Mouse (Mus musculus) effector memory CD4-positive, alpha-beta T cell, adult 5 months (primary cell): ENCODE data around the gene Gm27029. TPM values are rescaled to one million over a fixed set of nuclear protein-coding genes. Genes with fewer than 3 reads are reported as not detected.

Source experiments
- polyA plus RNA-seq: library from polyadenylated mRNA; unstranded; fragments of 100-300 nt; shearing (Covaris generic); gene quantifications from one replicate; pipeline ENCODE4 v1.2.1, GENCODE M21; 2017

Gm27029 gene
- 1.2 TPM for polyA plus RNA-seq

DNA sequence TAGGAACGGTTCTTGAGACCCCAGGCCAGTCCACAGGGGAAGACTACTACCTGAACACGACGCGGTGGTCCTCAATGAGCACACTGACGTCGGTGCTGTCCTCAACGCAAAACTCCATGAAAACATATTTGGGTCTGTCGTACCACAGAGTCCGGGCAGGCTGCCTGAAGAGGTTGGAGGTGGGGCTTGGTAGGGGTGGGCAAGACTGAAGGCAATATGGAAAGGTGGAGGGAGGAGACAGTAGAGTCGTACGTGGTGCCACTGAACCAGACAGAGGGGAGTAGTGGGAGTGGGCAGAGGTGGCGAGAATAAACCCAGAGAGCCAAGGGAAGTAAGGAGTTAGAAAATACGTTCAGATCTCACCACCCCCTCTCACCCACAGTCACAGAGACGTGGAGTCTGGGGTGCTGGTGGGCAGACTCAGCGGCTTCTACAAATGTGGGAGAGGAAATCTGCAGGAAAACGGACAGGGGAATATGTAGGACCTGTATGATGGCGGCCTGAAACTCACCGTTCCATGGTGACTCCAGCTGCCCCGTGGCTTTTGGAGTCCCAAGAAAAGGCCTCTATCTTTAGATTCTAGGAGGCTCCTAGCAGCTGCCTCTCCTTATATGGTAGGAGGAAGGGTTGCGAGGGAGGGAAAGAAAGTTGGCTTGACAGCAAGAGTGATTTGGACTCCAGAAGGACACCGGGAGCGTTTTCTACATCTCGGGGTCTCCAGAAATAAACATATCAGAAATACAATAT, at the start of gene Gm27029:
TSS of gene Gm27029 (minus strand) at position 692 of the 747 bp plus-strand sequence.

DNA sequence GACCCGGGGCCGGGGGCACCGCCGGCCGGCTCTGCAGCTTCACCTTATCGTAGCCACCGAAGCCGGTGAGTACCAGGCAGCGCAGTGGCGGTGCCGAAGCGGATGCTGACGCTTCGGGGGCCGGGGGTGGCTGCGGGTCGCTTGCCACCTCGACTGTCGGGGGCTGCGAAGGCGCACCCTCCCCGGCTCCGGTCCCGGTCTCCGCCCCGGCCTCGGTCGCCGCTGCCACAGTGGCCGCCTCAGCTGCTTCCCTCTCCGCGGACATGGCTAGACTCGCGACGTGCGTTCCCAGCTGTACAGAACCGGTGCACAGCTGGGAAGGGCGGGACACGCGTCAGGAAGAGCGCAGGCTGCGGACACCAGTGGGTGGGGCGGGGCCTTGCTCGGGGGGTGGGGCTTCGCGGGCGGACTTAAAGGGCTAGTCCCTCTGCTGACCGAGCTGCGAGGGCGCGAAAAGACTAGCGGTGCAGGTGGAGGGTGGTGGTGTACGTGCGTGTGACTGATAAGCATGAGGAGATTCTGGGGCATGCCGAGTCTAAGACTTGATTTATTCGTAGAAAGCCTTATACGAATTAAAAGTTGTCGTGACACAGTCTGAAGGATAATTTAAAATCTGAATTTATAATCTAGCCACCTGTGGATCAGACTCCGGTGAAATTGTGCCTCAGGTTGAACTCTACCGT, 41.4 kb upstream of the Gm27029 start, which contains the start of gene Vat1:
TSS of gene Vat1 (minus strand) at position 362 of the 683 bp plus-strand sequence.

DNA sequence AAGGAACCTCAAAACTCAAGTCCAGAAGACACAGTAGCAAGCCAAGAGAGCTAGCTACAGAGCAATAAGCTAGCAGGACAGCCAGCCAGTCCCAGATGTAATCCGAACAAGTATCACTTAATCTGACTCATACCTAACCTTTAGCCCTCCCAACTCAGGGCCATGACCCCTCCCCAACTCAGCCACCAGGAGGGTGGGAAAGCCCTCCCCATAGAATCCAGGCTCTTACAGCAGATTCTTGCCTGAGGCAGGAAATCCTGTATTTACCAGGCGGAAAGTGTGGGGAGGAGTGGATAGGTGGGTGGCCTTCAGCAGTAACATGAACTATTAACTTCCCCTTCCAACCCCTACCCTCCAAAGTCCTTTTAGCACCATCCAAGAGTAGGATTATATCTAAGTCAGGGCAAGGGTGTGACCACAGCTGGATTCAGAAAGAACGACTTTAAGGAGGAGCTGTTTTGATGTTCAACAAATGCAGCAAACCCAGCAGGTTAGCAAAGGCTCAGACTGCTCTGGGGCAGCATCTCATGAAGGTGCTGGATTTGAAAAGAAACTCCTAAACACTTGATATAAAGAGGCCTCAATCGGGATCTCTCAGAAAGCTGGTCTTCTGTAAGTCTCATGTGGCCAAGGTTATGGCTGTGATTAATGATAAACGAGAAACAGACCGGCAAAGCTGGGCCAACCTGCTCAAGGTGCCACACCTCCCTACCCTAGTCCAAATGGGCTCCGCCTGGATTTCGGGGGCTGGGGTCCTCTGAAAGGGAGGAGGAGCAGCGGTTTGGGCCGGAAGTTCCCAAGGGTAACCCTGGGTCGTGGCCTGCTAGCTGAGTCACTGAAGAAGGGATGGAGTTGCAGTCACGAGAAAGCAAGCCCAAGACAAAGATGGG, 39.9 kb upstream of the Gm27029 start, which contains the start of gene Rnd2:
TSS of gene Rnd2 (plus strand) at position 789 of the 890 bp plus-strand sequence.

DNA sequence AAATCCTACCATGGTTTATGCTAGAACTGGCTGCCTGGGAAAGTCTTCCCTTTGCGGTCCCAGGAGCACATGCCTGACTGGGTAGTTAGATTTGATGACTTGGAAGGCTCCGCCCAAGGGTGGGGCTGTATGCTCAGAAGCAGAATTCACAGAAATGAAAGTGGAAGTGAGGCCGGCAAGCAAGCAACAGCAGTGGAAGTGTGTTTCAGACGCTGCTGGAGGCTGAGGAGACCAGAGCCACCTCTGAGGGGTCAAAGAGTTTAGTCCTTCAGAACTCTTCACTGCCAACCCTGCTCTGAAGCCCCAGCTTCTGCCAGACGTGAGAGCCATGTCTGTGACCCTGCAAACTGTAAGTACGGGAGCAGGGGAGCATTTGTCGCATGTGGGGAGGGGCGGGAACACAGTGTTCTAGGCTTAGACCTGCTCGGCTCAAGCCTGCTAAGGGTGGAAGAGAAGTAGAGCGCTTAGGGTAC, 23.7 kb upstream of the Gm27029 start, which contains the start of gene Ifi35:
TSS of gene Ifi35 (plus strand) at position 134 of the 473 bp plus-strand sequence.

DNA sequence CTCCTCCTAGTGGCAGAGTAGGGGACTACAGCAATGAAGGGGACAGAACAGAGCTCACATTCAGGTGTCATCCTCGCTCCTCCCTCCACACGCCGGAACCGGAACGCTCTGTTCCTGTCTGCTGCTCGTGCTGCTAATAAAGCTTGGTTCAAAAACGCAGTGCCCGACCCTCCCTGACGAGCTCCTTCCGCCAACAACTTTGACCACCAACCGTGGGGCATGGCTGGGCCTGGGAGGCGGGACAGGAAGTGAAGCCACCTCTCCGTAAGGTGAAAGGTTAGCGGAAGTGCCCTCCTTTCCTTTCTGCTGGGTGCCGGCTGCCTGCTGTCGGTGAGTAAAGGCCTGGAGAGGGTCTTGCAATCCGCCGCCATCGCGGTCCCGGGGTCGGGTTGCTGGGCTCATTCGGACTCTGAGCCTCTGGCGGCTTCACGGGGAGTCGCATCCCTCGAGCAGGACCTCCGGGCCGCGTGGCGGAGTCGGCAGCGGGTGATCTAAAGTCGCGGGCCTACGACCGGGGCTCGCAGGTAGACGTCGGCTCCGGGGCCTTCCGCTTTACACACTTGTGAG, 17.6 kb upstream of the Gm27029 start, which contains the start of gene Rpl27:
TSS of gene Rpl27 (plus strand) at position 172 of the 567 bp plus-strand sequence.

DNA sequence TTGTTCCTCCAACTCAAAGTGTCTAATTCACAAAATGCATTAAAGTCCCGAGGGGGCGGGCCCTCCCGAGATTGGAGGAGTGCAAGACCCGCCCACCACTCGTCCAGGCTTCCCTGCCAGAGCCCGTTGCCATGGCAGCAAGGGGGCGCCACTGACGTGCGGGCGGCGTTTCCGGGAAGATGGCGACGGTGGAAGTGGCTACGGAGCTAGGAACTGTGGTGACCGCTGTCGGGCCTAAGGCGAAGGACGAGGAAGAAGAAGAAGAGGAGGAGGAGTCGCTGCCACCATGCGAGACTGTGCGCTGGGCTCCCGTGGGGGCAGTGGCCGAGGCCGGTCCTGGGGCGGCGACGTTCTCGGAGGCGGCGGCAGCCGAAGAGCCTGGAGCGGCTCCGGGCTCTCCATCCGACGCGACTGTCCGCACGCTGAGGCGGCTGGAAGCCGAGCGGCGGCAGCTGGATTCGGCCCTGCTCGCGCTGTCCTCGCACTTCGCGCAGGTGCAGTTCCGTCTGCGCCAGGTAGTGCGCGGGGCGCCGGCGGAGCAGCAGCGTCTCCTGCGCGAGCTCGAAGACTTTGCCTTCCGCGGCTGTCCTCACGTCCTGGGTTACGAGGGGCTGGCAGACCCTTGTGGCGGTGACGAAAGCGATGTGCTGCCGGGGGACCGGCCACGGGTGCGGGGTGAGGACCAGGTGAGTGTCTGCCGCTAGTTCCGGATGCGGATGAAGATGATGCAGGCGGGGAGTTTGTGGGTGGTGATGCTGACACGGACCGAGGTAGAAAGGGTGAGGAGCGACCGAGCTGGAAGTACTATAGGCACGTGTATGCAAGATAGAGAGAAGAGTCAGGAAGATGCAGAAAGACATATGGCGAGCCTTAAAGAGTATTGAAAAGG, 573 bp upstream of the Gm27029 start, which contains the start of the genes Rundc1 and Ptges3l:
TSS of gene Rundc1 (plus strand) at position 161 of the 889 bp plus-strand sequence.
TSS of gene Ptges3l (minus strand) at position 409 of the 889 bp plus-strand sequence.

DNA sequence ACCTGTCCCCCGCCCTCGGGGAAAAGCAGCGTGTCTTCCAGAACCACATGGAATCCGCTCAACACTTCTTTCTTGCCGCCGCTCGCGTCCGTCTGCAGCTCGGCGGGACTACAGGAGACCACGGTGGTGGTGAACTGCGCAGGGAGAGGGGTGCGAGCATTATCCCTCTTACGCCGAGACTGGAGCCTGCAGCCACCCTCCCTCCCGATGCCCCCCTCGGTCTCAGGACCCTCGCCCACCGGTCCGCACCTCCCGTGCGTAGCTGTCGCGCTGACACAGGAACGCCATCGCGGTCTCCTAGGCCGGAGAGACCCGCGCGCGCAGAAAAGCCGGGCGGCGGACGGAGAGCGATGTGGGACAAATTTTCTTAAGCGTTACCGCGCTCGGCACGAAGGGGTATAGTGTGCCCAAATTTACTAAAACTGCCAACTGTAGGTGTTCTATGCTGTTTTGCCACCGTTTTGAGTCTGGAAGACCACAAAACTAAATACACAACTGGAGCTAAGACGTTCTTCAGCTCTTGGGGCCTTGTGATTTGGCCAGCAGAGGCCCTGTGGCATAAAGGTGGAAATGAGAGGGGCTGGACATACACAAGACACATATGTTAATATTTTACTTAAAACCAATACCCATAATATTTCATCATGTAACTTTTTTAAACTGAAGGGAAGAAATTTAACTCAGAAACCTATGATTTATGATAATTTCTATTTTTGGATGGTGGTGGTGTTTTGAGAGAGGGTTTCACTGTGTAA, 7.3 kb downstream of the Gm27029 start, which contains the start of gene Aarsd1:
TSS of gene Aarsd1 (minus strand) at position 515 of the 755 bp plus-strand sequence.

DNA sequence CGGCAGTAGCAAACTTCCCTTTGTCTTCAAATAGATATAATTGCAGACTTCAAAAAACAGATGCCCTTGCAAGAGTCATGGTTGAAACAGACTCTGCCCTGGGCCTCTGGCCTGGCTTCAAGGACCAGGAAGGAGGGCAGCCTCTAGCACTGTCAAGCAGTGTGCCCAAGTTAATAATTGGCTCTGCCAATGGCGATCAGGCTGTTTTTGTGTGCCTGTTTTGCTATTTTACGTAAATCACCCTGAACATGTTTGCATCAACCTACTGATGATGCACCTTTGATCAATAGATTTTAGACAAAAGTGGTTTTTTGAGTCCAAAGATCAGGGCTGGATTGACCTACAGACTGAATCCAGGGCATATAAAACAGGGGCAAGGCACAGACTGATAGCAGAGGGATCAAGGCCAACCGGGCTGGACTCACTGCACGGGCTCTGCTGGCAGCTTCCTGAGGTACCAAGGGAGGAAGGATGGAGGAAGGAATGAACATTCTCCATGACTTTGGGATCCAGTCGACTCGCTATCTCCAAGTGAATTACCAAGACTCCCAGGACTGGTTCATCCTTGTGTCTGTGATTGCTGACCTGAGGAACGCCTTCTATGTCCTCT, 57.2 kb downstream of the Gm27029 start, which contains the start of gene G6pc:
TSS of gene G6pc (plus strand) at position 236 of the 610 bp plus-strand sequence.

Other genes starting within 250 kb of the Gm27029 start
- 0.94 TPM for gene Ccr10, start 249.4 kb downstream of the Gm27029 start, polyA plus RNA-seq
- 82.5 TPM for gene Ezh1, start 198.3 kb downstream of the Gm27029 start, polyA plus RNA-seq
- not detected for gene Ramp2, start 178.8 kb downstream of the Gm27029 start, polyA plus RNA-seq
- gene Vps25, start 171.1 kb downstream of the Gm27029 start, polyA plus RNA-seq = 78.1 TPM
- 0.62 TPM for gene Wnk4, start 164.2 kb downstream of the Gm27029 start, polyA plus RNA-seq
- not detected for gene Cntd1, start 145.8 kb downstream of the Gm27029 start, polyA plus RNA-seq
- gene Coa3, start 145.7 kb downstream of the Gm27029 start, polyA plus RNA-seq = 41.6 TPM
- 194 TPM for gene Becn1, start 122.5 kb downstream of the Gm27029 start, polyA plus RNA-seq
- 157 TPM for gene Psme3, start 108.6 kb downstream of the Gm27029 start, polyA plus RNA-seq
- gene Aoc2, start 99.7 kb downstream of the Gm27029 start, polyA plus RNA-seq = 3.6 TPM
- not detected for gene Aoc3, start 94.2 kb downstream of the Gm27029 start, polyA plus RNA-seq
- not detected for gene G6pc, start 57.2 kb downstream of the Gm27029 start, polyA plus RNA-seq
- 28.2 TPM for gene Aarsd1, start 7.2 kb downstream of the Gm27029 start, polyA plus RNA-seq
- gene Rundc1, start 289 bp upstream of the Gm27029 start, polyA plus RNA-seq = 29.7 TPM
- gene Ptges3l, start 537 bp upstream of the Gm27029 start, polyA plus RNA-seq = 4.1 TPM
- 282 TPM for gene Rpl27, start 17.5 kb upstream of the Gm27029 start, polyA plus RNA-seq
- gene Ifi35, start 23.6 kb upstream of the Gm27029 start, polyA plus RNA-seq = 106 TPM
- 0.36 TPM for gene Rnd2, start 40.2 kb upstream of the Gm27029 start, polyA plus RNA-seq
- 0.80 TPM for gene Vat1, start 41.4 kb upstream of the Gm27029 start, polyA plus RNA-seq
- gene Brca1, start 127.2 kb upstream of the Gm27029 start, polyA plus RNA-seq = 2.3 TPM
- 134 TPM for gene Nbr1, start 127.4 kb upstream of the Gm27029 start, polyA plus RNA-seq
- 9.4 TPM for gene Tmem106a, start 157.4 kb upstream of the Gm27029 start, polyA plus RNA-seq
- gene Gm11634, start 174.5 kb upstream of the Gm27029 start, polyA plus RNA-seq = not detected
- 41.2 TPM for gene Rdm1, start 202.4 kb upstream of the Gm27029 start, polyA plus RNA-seq
- 4.8 TPM for gene Arl4d, start 240.7 kb upstream of the Gm27029 start, polyA plus RNA-seq